Mouse (Mus musculus) erythroblast, embryonic 14.5 days (primary cell): Measurements from ENCODE around the gene Cpt1a.

ENCODE experiments used
- GATA1 ChIP-seq: IDR thresholded peaks from 2 replicates; pipeline ENCODE4 v1.6.1; 2012; ENCODE audit warnings: low read length, inconsistent platforms, mixed read lengths
- TAL1 ChIP-seq: IDR thresholded peaks from 3 replicates; pipeline ENCODE4 v1.6.1; 2012; ENCODE audit warnings: low read length, inconsistent platforms, mixed read lengths

DNA sequence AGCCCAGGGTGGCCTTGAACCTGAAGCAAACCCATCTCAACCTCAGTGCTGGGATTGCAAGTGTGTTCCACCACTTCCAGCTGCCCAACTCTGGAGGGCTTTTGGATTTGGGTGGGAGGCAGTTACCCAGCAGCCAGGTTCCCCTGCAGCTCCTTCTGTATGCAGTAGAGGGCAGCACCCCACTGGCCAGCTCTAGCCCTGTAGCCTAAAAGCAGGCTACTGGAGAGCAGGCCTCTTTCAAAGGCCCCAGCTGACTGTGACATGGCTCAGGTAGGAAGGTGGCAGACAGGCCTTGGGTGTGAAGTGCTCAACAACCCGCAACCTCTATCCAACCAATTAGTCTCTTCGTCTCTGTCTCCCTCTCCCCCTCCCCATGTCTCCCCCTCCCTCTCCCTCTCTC lies 30.1 kb upstream of the Cpt1a start:
- TF ChIP-seq GATA1 (no peak), TAL1 (no peak)
